Mouse (Mus musculus) activated CD4-positive, CD25-positive, alpha-beta regulatory T cell, adult 4 months (primary cell): ENCODE measurements around the gene Gmfg. TPM values are rescaled to one million over a fixed set of nuclear protein-coding genes. Genes with fewer than 3 reads are reported as not detected.

ENCODE experiments used
- ATAC-seq: one replicate; pipeline ENCODE4 v1.8.0; 2017
- polyA plus RNA-seq, 2 experiments: library from polyadenylated mRNA; unstranded; fragments of 100-300 nt; shearing (Covaris generic); gene quantifications; one replicate each; pipeline ENCODE4 v1.2.1; 2017

Gmfg gene
- polyA plus RNA-seq, 2 experiments from 2014 or later, result 694 to 773 TPM

DNA sequence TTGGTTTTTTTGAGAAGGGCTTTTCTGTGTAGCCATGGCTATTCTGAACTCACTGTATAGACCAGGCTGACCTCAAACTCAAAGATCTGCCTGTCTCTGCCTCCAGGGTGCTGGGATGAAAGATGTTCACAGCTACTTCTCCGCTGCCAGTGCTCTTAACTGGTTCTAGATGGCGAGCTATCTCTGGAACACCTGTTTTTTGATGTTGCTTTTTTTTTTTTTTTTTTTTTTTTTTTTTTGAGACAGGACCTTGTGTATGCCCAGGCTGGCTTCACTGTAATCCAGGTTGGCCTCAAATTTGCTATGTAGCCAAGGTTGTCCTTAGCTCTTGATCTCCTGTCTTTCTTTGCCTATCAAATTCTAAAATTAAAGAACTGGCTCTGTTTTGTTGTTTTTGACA, 1.5 kb downstream of the Gmfg start:
- no peak for ATAC-seq

DNA sequence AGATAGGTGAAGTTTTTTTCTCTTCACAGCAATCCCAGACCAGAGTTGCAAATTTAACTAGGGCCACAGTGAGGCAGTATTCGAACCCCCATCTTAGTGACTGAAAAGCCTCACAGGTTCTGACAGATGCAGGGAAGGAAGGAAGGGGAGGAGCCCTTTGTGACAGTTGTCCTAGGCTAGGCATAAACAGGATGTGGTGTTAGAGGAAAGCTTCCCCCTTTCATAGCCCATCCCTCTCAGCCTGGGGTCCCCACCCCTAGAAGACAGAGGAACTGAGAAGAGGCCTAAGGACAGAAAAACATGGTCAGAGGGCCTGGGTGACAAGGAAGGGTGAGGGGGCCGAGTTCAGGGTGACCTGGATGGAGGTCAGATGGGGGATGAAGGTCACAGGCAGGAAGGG, 3.5 kb downstream of the Gmfg start:
- peak; percentile 52 for ATAC-seq

- ATAC-seq, result no peak
These were observed 4.7 kb downstream of the Gmfg start for GRCm38 (mm10) chr7:28441776-28442485.

GRCm38 (mm10) chr7:28442688-28443087, 5.4 kb downstream of the Gmfg start:
- no peak for ATAC-seq

- peak; percentile 44 for ATAC-seq
These were observed 7.2 kb downstream of the Gmfg start for GRCm38 (mm10) chr7:28444344-28444974.

DNA sequence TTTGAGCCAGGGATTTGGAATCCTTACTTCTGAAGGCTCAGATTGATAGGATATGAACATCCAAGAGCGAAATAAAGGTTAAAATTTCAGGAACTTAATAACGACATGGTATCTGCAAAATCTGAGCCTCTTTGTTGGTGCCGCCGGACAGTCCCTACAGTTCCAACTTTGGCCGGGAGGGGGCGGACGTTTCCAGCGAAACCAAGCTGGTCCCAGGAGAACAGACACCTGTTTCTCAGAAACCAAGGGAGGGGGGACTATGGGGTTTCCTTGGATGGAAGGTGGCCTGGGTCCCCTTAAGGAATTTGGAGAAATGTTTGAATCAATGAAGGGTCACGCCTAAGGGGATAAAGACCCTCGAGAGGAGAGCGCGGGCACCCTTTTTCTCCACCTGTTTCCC, 9.2 kb downstream of the Gmfg start:
- ATAC-seq, result no peak

DNA sequence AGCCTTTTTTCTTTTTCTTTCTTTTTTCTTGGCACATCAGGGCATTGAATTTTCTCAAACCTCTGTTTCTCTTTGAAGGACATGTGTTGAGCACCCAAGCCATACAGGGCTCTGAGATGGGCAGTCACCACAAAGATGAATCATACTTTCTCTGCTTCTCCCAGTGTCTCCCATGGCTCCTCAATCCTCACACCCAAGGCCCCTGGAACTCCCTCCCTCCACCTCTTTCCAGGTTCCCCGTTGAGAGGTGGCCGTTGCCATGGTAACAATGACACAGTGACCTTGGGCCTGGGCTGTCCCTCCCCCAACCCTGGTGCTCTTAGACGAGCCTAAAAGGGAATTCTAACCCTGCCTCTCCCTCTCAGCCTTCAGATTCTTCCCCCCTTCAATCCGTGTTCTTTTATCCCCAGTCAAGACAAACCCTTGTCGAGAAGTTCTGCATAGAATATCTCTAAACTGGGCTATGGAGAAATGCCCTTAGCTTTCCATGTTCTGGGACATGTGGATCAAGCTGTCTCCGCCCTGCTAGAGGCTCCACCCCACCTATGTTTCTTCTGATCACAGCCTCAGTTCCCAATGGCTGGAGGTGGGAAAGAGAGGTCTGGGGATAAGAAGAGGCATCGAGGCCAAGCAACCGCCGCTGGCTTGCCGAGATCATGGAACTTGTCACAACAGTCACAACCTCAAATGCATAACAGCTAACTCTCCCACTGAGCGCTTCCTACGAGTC, 10.0 kb downstream of the Gmfg start:
- ATAC-seq, result no peak

DNA sequence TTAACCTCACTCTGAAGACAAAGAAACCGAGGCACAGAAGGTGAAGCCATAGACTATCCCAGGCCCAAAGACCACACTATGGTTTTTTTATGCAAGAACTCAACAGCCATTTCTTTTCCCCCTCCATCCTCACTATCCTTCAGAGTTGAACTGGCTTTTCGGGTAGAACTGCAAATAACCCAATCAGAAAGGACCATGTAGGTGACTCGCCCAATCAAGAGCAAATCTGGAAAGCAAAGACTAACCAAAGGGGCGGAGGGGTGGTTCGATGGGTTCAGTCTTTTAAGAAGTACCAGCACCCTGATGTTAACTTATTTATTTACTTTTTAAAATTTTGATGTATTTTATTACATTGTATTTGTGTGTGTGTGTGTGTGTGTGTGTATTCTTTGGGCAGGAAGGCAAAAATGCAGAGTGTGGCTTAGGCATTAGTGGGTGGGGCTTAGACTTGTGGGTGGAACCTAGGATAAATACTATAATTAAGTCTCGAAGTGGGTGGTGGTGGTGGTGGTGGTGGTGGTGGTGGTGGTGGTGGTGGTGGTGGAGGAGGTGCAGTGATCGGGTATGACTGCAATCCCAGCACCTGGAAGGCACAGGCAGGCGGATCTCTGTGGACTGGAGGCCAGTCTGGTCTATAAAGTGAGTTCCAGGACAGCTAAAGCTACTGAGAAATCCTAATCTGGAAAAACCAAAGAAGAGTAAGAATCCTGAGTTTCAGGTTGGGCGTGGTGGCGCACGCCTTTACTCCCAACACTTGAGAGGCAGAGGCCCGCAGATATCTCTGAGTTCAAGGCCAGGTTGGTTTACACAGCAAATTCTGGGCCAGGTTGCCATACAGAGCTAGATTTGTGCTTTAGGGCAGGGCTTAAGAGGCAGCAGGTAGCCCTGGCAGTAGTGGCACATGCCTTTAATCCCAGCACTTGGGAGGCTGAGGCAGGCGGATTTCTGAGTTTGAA, 10.9 kb downstream of the Gmfg start:
- no peak for ATAC-seq

GRCm38 (mm10) chr7:28451531-28452360, 14.5 kb downstream of the Gmfg start, which contains the start of gene Lrfn1:
Lrfn1 (plus strand) TSS chr7:28451980.
- peak; percentile 14 for ATAC-seq

GRCm38 (mm10) chr7:28452361-28453005, 15.2 kb downstream of the Gmfg start:
- ATAC-seq, result no peak

GRCm38 (mm10) chr7:28460361-28460760, 23.1 kb downstream of the Gmfg start:
- no peak for ATAC-seq

- ATAC-seq, result no peak
These were observed 25.5 kb downstream of the Gmfg start for GRCm38 (mm10) chr7:28462769-28463168.

- ATAC-seq, result no peak
These were observed 27.4 kb downstream of the Gmfg start for GRCm38 (mm10) chr7:28464416-28465212.

DNA sequence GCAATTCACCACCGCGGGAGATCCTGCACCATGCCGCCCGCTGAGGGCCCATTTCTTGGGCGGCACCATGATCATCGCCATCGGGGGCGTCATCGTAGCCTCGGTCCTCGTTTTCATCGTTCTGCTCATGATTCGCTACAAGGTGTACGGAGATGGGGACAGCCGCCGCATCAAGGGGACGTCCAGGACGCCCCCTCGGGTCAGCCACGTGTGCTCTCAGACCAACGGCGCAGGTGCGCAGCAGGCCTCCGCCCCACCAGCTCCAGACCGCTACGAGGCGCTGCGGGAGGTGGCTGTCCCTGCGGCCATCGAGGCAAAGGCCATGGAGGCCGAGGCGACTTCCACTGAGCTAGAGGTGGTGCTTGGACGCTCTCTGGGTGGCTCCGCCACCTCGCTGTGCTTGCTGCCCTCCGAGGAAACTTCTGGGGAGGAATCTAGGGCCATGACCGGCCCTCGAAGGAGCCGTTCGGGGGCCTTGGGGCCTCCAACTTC, 29.5 kb downstream of the Gmfg start:
- no peak for ATAC-seq

GRCm38 (mm10) chr7:28467213-28467751, 30.0 kb downstream of the Gmfg start:
- ATAC-seq, result no peak

- no peak for ATAC-seq
These were observed 38.9 kb downstream of the Gmfg start for GRCm38 (mm10) chr7:28476191-28476590.

DNA sequence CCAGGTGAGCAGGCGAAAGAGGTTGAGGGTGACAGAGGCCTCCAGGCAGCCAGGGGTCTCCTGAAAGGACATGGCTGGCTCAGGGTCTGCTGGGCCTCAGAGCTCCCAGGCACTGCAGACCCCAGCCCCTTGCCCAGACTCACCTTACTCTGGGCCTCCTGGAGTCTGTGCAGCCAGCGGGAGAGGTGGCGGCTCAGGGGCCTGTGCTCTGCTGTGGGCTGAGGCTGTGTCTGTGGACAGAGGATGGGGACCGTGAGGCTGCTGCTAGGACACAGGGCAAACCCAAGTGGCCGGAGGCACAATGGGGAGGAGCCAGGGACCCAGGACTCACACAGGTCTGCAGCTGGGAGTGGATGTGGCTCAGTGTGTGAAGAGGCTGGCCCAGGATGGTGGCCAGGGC, 40.1 kb downstream of the Gmfg start:
- ATAC-seq, result no peak

- ATAC-seq, result no peak
These were observed 41.6 kb downstream of the Gmfg start for GRCm38 (mm10) chr7:28478854-28479253.

- ATAC-seq, result no peak
These were observed 45.6 kb downstream of the Gmfg start for GRCm38 (mm10) chr7:28482854-28483253.

DNA sequence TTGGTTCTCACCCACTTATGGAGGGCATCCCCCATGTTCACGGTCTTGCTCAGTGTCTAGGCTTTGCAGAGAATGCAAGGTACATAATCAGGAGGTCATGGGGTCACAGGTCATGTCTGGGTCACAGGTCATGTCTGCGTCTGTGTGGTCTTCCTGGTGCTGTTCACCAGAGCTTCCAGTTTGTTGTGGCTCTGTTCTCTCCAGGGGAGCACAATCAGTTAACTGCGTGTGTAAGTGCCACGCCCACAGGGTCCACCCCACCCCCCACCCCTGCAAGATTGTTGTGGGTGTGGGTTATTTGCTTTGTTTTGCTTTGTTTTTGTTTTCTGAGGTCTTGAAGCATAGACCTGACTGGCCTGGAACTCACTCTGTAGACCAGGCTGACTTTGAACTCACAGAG, 46.9 kb downstream of the Gmfg start:
- ATAC-seq, result no peak
